ENCODE assay signal across 8 mouse cellular contexts in genomic region chr17:71872976-71873375, GRCm38 (mm10).
A peak's percentile ranks its signal among the peaks of the same experiment; 100 is the strongest.
DNase-seq lines count a peak whose midpoint lies in the region; TF ChIP-seq lines count a peak whose summit lies in the region.

No protein-coding gene starts in this region.

- intact Hi-C loops in gastrocnemius, adult 2 months (cut with DNase I): loop anchor here (5.0 kb wide), 1 partner anchor 311 kb away; no protein-coding TSS in a partner anchor
- intact Hi-C loops in left cerebral cortex, postnatal 36 days (cut with DNase I): no loop called here

- TF ChIP-seq CTCF in gastrocnemius, adult 2 months (IDR thresholded peaks at IDR 0.05): peak; percentile 66

- H3K4me1 ChIP-seq in embryonic facial prominence, embryonic 10.5 days: peaks cover 10% of the 10 kb centered on the region; the same call in 1 of the 2 replicates

- H3K36me3 ChIP-seq in embryonic facial prominence, embryonic 10.5 days (replicated peaks): no peaks in the 10 kb centered on the region

- no peak overlapping the region for H3K4me3 ChIP-seq in gastrocnemius, adult 2 months
- no peak overlapping the region for H3K4me3 ChIP-seq in embryonic facial prominence, embryonic 10.5 days

- H3K9me3 ChIP-seq in embryonic facial prominence, embryonic 10.5 days: no peaks in the 10 kb centered on the region

- DNase-seq in gastrocnemius, adult 2 months: no peak
- DNase-seq in gastrocnemius, adult 8-10 months (ENCODE audit: low spot score in 2 of 2): no peak
- peak; percentile 18 for DNase-seq in urinary bladder, postnatal 14 days (ENCODE audit: low spot score)
- DNase-seq in urinary bladder, postnatal 36 days (ENCODE audit: low spot score in 2 of 2): no peak
- DNase-seq in embryonic facial prominence, embryonic 10.5 days (ENCODE audit: low spot score): peak; percentile 38
- peak; percentile 36 for DNase-seq in naive thymus-derived CD4-positive, alpha-beta T cell, adult 2 months (ENCODE audit: low read depth)
- no peak for DNase-seq in layer of hippocampus, adult 11-12 months (ENCODE audit: low spot score)
- DNase-seq in left cerebral cortex, postnatal 36 days (ENCODE audit: low spot score in 2 of 2): no peak

- peaks cover 20% of the 10 kb centered on the region for H3K27me3 ChIP-seq in embryonic facial prominence, embryonic 10.5 days (replicated peaks; ENCODE audit: low read depth, poor library complexity, severe bottlenecking)

- H3K27ac ChIP-seq in gastrocnemius, adult 2 months: no peak overlapping the region
- H3K27ac ChIP-seq in embryonic facial prominence, embryonic 10.5 days (replicated peaks): no peak overlapping the region

- 65% methylated on average over 5 of the region's 5 CpGs for WGBS in embryonic facial prominence, embryonic 10.5 days

Comparison
In these comparisons a context has a peak if more than half of its experiments do, and no peak if none do; other contexts are left out.
1. DNase-seq: peak in urinary bladder, postnatal 14 days (single experiment), embryonic facial prominence, embryonic 10.5 days (single experiment) and naive thymus-derived CD4-positive, alpha-beta T cell, adult 2 months (single experiment); none in gastrocnemius, adult 2 months (single experiment), gastrocnemius, adult 8-10 months (0 of 2), urinary bladder, postnatal 36 days (0 of 2), layer of hippocampus, adult 11-12 months (single experiment) and left cerebral cortex, postnatal 36 days (0 of 2).